Mouse (Mus musculus) heart, embryonic 10.5 days (tissue): ENCODE measurements around the gene Perm1. TPM values are rescaled to one million over a fixed set of nuclear protein-coding genes. Genes with fewer than 3 reads are reported as not detected.
A peak's percentile ranks its signal among the peaks of the same experiment; 100 is the strongest.

Experiments used
- DNase-seq: peaks from one replicate; pipeline ENCODE4 v3.0.0-alpha.2; 2017; ENCODE audit warnings: low spot score
- H3K27ac ChIP-seq: fragments of 300-500 bp; sonication (generic); 2 replicates; pipeline ENCODE4 v1.5.1; 2016; ENCODE audit warnings: mild to moderate bottlenecking
- H3K27me3 ChIP-seq: fragments of 300-500 bp; sonication (generic); 2 replicates; pipeline ENCODE4 v1.6.1; 2016; ENCODE audit warnings: mild to moderate bottlenecking; ENCODE audit not compliant: poor library complexity, insufficient read depth, severe bottlenecking
- H3K36me3 ChIP-seq: fragments of 300-500 bp; sonication (generic); 2 replicates; pipeline ENCODE4 v1.6.1; 2016; ENCODE audit warnings: mild to moderate bottlenecking, moderate library complexity
- H3K4me1 ChIP-seq: fragments of 300-500 bp; sonication (generic); 2 replicates; pipeline ENCODE4 v1.6.1; 2016; ENCODE audit warnings: mild to moderate bottlenecking
- H3K4me3 ChIP-seq: fragments of 300-500 bp; sonication (generic); 2 replicates; pipeline ENCODE4 v1.5.1; 2016; ENCODE audit warnings: mild to moderate bottlenecking, moderate library complexity
- H3K9me3 ChIP-seq: fragments of 300-500 bp; sonication (generic); 2 replicates; pipeline ENCODE4 v1.6.1; 2016; ENCODE audit warnings: mild to moderate bottlenecking, moderate library complexity
- WGBS: fragments of 180-500 bp; shearing (Covaris S2); methylation state at CpG from one replicate; pipeline ENCODE4 v1.1.7; 2016; 5-methylcytosine and 5-hydroxymethylcytosine counted together
- polyA plus RNA-seq: library from polyadenylated mRNA; unstranded; fragments of >200 nt; fragmentation: Nextera tagmentation; extraction: Ambion mirVana; gene quantifications from 2 replicates; pipeline ENCODE4 v1.2.1, GENCODE M21; 2016

Gene Perm1
- polyA plus RNA-seq, 1 experiment from 2014 or later: 0.64 TPM

DNA sequence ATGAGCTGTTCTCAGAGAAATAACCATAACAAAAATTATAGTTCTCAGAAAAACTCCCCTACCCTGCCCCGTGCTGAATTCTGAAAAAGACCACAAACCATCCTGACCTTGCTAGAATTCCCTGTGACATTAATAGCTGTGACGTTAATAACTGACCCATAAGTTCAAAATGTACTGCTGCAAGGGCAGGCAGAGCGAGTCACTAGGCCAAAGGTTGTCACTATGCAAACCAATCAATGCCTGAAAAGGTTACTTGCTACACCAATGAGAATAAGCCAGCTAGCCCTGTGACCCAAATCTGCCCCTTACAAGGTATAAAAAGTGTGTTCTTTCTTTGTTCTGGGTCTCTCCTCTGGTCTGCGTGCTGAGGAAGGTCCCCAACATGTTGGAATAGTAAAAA lies 6.8 kb upstream of the Perm1 start:
- WGBS: 86% methylated on average over 4 of the region's 4 CpGs
- H3K27ac ChIP-seq: no peak overlapping the region
- peaks cover 12% of the 10 kb centered on the region for H3K27me3 ChIP-seq
- no peak overlapping the region for H3K4me3 ChIP-seq
- H3K36me3 ChIP-seq: no peaks in the 10 kb centered on the region
- H3K4me1 ChIP-seq: peaks cover 7% of the 10 kb centered on the region
- H3K9me3 ChIP-seq: no peaks in the 10 kb centered on the region
- no peak for DNase-seq

DNA sequence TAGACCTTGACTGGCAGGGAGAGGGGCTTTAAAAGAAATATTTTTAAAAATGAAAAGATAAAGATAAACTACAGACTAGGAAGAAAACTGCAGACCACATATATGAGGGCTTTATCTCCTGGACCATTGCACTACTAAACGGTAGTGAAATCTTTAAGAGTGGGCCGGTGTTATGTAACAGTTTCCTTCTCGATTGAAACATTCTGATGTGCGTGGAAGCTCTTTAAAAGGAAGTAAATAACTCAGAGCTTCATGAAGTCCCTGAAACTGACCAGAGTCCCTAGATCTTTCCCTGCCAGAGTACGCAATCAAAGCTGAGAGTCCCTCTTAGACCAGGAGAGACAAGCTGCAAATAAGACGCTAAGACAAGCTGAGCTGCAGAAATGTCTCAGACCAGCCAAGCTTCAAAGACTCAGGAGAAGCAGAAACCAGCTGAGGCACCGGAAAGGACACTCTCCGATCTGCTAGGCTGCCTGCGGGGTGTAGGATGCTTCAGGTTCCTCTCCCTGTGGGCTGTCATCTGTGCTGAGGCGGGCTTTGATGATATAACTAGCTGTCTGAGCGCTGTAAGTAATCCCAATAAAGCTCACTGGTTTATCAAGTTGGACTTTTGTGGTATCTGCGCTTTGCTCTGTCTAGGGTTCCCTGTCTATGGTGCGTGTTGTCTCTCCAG lies 5.6 kb upstream of the Perm1 start:
- 66% methylated on average over 13 of the region's 13 CpGs for WGBS
- no peaks in the 10 kb centered on the region for H3K36me3 ChIP-seq
- H3K4me1 ChIP-seq: no peaks in the 10 kb centered on the region
- H3K4me3 ChIP-seq: no peak overlapping the region
- H3K27me3 ChIP-seq: 0 out of 2 replicates have a peak, but pooled peaks cover 3% of the 10 kb centered on the region
- no peak for DNase-seq
- no peak overlapping the region for H3K27ac ChIP-seq
- no peaks in the 10 kb centered on the region for H3K9me3 ChIP-seq

DNA sequence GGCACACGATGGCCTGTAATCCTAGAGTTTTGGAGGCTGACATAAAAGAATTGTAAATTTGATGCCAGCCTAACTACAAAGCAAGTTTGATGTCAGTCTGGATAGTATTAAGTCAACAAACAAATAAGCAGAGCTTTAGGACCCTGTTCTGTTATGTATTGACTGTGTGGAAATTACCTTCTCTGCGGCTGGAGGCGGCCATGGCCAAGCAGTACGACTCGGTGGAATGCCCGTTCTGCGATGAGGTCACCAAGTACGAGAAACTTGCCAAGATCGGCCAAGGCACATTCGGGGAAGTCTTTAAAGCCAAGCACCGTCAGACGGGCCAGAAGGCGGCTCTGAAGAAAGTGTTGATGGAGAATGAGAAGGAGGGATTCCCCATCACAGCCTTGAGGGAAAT lies 2.5 kb upstream of the Perm1 start:
- Histone ChIP-seq H3K36me3 (no peaks in the 10 kb centered on the region), H3K27ac (no peak overlapping the region), H3K4me3 (no peak overlapping the region), H3K4me1 (peaks cover 22% of the 10 kb centered on the region), H3K9me3 (no peaks in the 10 kb centered on the region), H3K27me3 (no peaks in the 10 kb centered on the region)
- WGBS: 89% methylated on average over 13 of the region's 13 CpGs
- DNase-seq: no peak

DNA sequence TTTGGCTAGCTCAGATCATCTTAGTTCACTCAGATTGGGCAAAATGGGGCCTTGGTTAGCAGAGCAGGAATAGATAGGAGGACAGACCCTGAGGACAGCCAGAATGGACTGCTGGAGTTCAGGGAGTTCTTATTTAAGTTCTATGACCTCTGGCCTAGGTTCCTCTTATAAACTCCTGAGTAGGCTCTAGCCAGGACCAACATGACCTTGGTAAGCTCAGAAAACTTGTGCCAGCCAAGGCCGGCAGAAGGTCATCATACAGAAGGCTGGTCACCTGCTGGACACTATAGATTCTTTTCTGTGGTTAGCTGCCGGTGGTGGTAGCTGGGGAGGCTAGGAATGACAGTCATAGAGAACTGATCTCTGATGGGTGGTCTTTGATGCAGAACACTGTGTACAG lies 528 bp downstream of the Perm1 start:
- WGBS: 86% methylated on average over 2 of the region's 2 CpGs
- Histone ChIP-seq H3K27me3 (0 out of 2 replicates have a peak, but pooled peaks cover 7% of the 10 kb centered on the region), H3K9me3 (no peaks in the 10 kb centered on the region), H3K4me1 (peaks cover 22% of the 10 kb centered on the region), H3K27ac (peak overlapping the region; percentile 24), H3K4me3 (no peak overlapping the region), H3K36me3 (no peaks in the 10 kb centered on the region)
- no peak for DNase-seq

DNA sequence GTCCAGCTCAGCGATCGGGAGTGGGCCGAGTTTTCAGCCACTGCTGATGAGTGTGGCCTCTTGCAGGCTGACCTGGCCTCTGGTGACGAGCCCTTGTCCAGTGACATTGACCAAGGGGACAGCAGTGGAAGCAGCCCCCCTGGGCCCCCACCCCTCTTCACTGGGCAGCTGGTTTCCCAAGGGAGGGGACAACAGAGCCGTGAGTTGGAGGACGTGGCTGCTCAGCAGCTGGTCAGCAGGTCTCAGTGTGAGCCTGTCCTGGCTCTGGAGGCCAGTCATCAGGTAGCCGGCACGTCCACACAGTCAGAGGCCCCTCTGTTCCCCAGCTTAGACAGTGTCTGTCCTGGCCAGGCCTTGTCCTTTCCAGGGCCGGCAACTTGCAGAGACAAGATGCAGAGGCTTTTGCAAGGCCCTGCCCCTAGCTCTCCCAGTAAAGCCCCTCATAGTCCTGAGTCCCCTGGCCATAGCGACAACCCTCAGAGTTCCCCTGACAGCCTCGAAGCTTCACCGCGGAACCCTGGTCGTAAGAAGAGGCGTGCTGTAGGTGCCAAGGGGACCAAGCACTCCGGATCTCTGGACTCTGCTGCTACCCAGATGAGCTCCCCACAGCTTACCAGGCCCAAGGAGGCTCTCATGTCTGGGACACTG lies 1.5 kb downstream of the Perm1 start:
- Histone ChIP-seq H3K9me3 (no peaks in the 10 kb centered on the region), H3K27me3 (0 out of 2 replicates have a peak, but pooled peaks cover 7% of the 10 kb centered on the region), H3K4me3 (no peak overlapping the region), H3K4me1 (peaks cover 22% of the 10 kb centered on the region), H3K36me3 (0 out of 2 replicates have a peak, but pooled peaks cover 2% of the 10 kb centered on the region), H3K27ac (peak overlapping the region; percentile 72; the same call in 1 of the 2 replicates)
- DNase-seq: no peak
- 59% methylated on average over 16 of the region's 16 CpGs for WGBS

DNA sequence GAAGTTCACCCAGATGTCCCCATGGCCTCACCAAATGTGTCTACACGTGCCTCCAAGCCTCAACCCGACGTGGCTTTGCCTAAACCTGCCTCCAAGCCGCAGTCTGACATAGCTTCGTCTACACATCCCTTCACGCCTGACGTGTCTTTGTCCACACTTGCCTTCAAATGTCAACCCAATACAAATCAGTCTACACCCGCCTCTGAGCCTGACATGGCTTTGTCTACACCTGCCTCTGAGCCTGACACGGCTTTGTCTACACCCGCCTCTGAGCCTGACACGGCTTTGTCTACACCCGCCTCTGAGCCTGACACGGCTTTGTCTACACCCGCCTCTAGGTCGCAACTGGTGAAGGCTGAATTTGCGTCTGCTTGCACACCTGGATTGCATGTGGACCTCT lies 2.2 kb downstream of the Perm1 start:
- Histone ChIP-seq H3K36me3 (0 out of 2 replicates have a peak, but pooled peaks cover 2% of the 10 kb centered on the region), H3K27ac (no peak overlapping the region), H3K4me1 (peaks cover 22% of the 10 kb centered on the region), H3K4me3 (no peak overlapping the region), H3K9me3 (no peaks in the 10 kb centered on the region), H3K27me3 (0 out of 2 replicates have a peak, but pooled peaks cover 7% of the 10 kb centered on the region)
- 84% methylated on average over 16 of the region's 16 CpGs for WGBS
- DNase-seq: no peak

DNA sequence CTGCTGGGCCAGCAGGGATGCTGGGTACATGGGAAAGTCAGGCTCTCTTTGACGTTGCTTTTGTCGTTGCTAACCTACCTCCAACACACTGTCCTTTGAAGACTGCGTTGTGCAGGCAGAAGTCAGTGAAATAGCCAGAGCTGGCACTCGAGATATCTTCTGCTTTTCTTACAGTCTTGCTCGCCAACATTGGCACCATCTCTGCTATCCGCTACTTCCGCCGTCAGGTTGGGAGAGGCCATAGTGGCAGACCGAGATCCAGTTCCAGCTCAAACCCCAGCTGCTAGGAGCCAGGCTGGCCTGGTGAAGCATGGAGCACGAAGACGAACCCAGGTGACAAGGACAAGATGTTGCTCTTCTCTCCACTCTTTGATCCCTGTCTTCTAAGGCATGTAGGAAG lies 4.3 kb downstream of the Perm1 start:
- Histone ChIP-seq H3K4me3 (no peak overlapping the region), H3K4me1 (peaks cover 22% of the 10 kb centered on the region), H3K27ac (no peak overlapping the region), H3K9me3 (no peaks in the 10 kb centered on the region), H3K36me3 (0 out of 2 replicates have a peak, but pooled peaks cover 2% of the 10 kb centered on the region), H3K27me3 (0 out of 2 replicates have a peak, but pooled peaks cover 7% of the 10 kb centered on the region)
- WGBS: 86% methylated on average over 11 of the region's 11 CpGs
- no peak for DNase-seq

DNA sequence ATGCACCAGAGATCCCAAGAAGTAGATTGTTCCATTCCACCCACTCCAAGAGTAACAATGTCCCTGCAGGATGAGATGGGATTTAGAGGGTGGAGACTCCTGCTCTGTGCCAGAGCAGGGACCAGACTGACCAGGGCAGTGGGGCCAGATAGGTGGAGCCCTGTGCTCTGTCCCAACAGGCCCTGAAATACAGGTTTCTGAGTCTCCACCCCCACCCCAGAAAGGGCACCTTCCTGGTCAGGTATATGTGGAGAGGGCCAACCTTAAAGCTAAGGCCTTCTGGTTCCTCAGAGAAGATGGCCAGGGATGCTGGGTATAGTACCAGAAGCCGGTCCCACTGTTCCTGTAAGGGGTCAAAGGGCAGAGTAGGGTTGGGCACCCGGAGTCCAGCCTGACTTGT lies 8.6 kb downstream of the Perm1 start:
- peaks cover 17% of the 10 kb centered on the region for H3K4me1 ChIP-seq
- 71% methylated on average over 2 of the region's 2 CpGs for WGBS
- H3K9me3 ChIP-seq: no peaks in the 10 kb centered on the region
- no peak overlapping the region for H3K4me3 ChIP-seq
- no peak overlapping the region for H3K27ac ChIP-seq
- peaks cover 5% of the 10 kb centered on the region; the same call in 1 of the 2 replicates for H3K27me3 ChIP-seq
- H3K36me3 ChIP-seq: peaks cover 6% of the 10 kb centered on the region
- DNase-seq: no peak

DNA sequence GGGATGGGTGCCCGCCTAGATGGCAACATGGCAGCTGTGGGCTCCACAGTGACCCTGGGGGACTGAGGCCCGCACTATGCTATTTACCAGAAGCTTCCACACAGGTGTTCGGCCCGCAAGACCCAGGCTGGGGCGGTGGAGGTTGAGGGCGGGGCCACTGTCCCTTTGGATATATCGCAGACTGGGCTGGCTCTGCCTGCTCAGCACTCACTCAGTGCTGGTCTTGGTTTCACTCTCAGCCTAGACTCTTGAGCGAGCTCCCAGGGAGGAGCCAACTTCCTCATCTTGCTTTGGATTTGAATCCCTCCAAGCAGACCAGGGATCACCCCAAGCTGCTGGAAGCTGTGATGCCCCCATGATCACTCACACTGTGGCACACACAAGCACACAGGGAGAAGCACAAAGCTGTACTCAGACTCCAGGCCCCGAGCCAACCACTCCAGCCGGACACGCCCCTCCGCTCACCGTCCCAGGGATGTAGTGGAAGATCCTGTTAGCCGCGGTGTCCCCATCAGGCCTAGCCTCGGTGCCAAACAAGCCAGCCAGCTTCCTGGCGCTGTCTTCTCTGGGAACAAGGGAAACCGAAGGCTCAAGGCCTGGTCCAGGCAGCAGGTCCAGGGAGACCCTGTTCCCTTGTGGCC lies 12.2 kb downstream of the Perm1 start:
- Histone ChIP-seq H3K36me3 (peaks cover 40% of the 10 kb centered on the region), H3K27me3 (peaks cover 12% of the 10 kb centered on the region; the same call in 1 of the 2 replicates), H3K27ac (peak overlapping the region; percentile 36; the same call in 1 of the 2 replicates), H3K4me3 (peak overlapping the region; percentile 35), H3K4me1 (peaks cover 17% of the 10 kb centered on the region), H3K9me3 (no peaks in the 10 kb centered on the region)
- no peak for DNase-seq
- WGBS: 34% methylated on average over 18 of the region's 18 CpGs

DNA sequence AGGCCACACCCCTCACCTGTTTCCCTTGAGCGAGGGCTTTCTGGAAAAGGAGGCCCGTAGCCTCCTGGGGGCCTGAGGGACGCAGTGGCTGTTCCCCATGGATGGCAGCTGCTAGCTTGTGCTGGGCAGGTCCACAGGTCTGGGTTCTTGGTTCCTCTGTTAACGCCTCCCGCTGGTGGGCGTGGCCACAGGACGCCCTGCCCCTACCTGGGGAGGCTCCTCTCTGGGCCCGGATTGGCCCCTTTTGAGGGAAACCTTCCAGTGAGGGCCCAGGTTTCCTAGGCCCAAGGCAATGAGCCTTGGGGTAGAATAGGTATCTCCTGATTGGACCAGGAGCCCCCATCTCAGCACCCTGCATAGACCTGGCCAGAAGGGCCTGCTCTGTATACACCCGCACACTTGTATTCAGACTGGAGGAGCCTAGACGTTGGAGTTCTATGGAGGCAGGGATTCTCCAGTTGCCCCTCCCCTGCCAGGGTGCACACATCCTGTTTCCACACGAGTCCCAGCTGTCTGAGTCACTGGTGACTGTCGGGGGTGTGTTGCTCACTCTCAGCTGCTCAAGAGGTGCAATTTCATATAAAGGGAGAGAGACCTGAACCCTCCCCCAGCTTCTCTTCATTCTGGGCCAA lies 12.8 kb downstream of the Perm1 start:
- no peak for DNase-seq
- Histone ChIP-seq H3K9me3 (no peaks in the 10 kb centered on the region), H3K27me3 (peaks cover 12% of the 10 kb centered on the region; the same call in 1 of the 2 replicates), H3K4me1 (peaks cover 22% of the 10 kb centered on the region), H3K4me3 (peak overlapping the region; percentile 35), H3K36me3 (peaks cover 45% of the 10 kb centered on the region), H3K27ac (peak overlapping the region; percentile 36; the same call in 1 of the 2 replicates)
- WGBS: 14% methylated on average over 12 of the region's 12 CpGs

DNA sequence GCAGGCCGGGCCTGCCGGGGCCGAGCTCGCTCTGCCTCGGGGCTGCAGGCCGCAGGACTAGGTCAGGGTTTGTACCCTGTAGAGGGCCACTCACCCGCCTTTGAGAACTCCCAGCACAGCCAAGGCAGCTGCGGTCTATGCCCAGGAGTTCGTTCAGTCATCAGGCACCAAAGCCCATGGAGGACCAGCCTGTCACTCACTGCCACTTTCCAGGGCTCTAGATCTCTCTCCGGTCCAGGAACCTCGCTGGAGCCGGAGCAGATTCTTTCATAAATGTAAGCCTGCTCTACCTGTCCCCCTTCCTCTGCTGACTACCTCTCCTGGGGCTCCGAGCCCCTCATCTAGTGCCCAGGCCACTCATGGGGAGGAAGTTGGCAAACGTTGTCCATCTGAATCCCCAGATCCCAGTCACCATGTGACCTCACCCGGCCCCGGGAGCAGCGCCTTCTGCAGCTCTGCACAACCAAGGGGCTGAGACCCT lies 18.4 kb downstream of the Perm1 start:
- Histone ChIP-seq H3K27me3 (peaks cover 7% of the 10 kb centered on the region; the same call in 1 of the 2 replicates), H3K4me3 (peak overlapping the region; percentile 79), H3K27ac (peak overlapping the region; percentile 92), H3K36me3 (peaks cover 62% of the 10 kb centered on the region), H3K9me3 (no peaks in the 10 kb centered on the region), H3K4me1 (peaks cover 20% of the 10 kb centered on the region)
- DNase-seq: no peak
- WGBS: 6% methylated on average over 17 of the region's 17 CpGs

DNA sequence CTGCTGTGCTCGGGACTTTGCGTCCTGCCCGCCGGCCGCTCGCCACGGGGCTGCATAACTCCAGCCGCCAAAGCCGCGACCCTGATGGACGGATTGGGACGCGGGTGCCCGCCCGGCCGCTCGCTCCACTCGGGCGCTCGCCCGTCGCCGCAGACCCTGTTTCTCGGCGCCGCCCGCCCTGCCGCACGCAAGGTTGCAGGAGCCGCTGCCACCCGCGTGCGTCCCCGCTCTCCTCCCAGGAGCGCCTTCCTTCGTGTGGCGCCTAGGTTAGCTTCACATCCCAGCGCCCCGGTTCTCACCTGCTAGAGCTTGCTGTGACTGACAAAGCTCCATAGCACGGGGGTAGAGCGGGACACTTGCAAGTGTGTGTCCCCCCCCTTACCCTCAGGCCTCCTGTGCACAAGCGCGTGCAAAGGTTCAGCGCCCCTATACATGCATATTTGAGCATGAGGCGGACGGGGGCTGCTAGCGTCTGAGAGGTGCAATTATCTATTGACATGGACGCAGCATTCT lies 19.1 kb downstream of the Perm1 start, which contains the start of gene Plekhn1:
TSS of gene Plekhn1 (minus strand) at position 157 of the 513 bp plus-strand sequence.
- Histone ChIP-seq H3K36me3 (peaks cover 62% of the 10 kb centered on the region), H3K4me3 (peak within 1 kb of the TSS; percentile 89), H3K4me1 (peaks cover 20% of the 10 kb centered on the region), H3K27ac (peak within 1 kb of the TSS; percentile 93), H3K27me3 (peaks cover 7% of the 10 kb centered on the region; the same call in 1 of the 2 replicates), H3K9me3 (no peaks in the 10 kb centered on the region)
- under 1% methylated on average over 48 of the region's 48 CpGs for WGBS
- peak; percentile 89 for DNase-seq
